Mouse (Mus musculus): ENCODE measurements around the gene Tma7.

GRCm38 (mm10) chr9:109027521-109027920 lies 54.9 kb downstream of the Tma7 start:
- no peak for TF ChIP-seq CTCF (IDR thresholded peaks at IDR 0.05; ENCODE audit: insufficient read depth, low read length)
- no peak for TF ChIP-seq POLR2A (IDR thresholded peaks at IDR 0.05; ENCODE audit: borderline replicate concordance, extremely low read depth, low read depth, low read length)

Data from lung, adult 2 months (tissue).